Mouse (Mus musculus): Measurements from ENCODE around the gene 1810043G02Rik. TPM values are rescaled to one million over a fixed set of nuclear protein-coding genes. Genes with fewer than 3 reads are reported as not detected.

1810043G02Rik gene
- polyA plus RNA-seq, 1 experiment, result 22.2 TPM

- peaks cover 9% of the 10 kb centered on the region for H3K9me3 ChIP-seq
- TF ChIP-seq FLI1 (IDR thresholded peaks at IDR 0.05; ENCODE audit: low read length) (no peak), GATA1 (IDR thresholded peaks at IDR 0.05; ENCODE audit: borderline replicate concordance, low read length) (no peak)
- no peak overlapping the region for H3K4me3 ChIP-seq (replicated peaks)
- H3K36me3 ChIP-seq (replicated peaks; ENCODE audit: low read length), result no peaks in the 10 kb centered on the region
- peaks cover 47% of the 10 kb centered on the region for H3K4me1 ChIP-seq
- H3K27me3 ChIP-seq (replicated peaks), result peaks cover 51% of the 10 kb centered on the region
Observed at GRCm38 (mm10) chr10:77971709-77972553, 6.4 kb upstream of the 1810043G02Rik start.

GRCm38 (mm10) chr10:77974323-77974722 lies 4.0 kb upstream of the 1810043G02Rik start:
- no peak for TF ChIP-seq GATA1 (IDR thresholded peaks at IDR 0.05; ENCODE audit: borderline replicate concordance, low read length)
- no peak for TF ChIP-seq FLI1 (IDR thresholded peaks at IDR 0.05; ENCODE audit: low read length)
- peaks cover 9% of the 10 kb centered on the region for H3K9me3 ChIP-seq
- no peaks in the 10 kb centered on the region for H3K36me3 ChIP-seq (replicated peaks; ENCODE audit: low read length)
- H3K4me1 ChIP-seq, result peaks cover 55% of the 10 kb centered on the region
- H3K4me3 ChIP-seq (replicated peaks), result no peak overlapping the region
- peaks cover 30% of the 10 kb centered on the region for H3K27me3 ChIP-seq (replicated peaks)

- Histone ChIP-seq H3K27me3 (replicated peaks) (peaks cover 26% of the 10 kb centered on the region), H3K4me3 (replicated peaks) (peak overlapping the region; percentile 39), H3K36me3 (replicated peaks; ENCODE audit: low read length) (no peaks in the 10 kb centered on the region), H3K9me3 (peaks cover 9% of the 10 kb centered on the region), H3K4me1 (peaks cover 53% of the 10 kb centered on the region)
- TF ChIP-seq FLI1 (IDR thresholded peaks at IDR 0.05; ENCODE audit: low read length), result no peak
- no peak for TF ChIP-seq GATA1 (IDR thresholded peaks at IDR 0.05; ENCODE audit: borderline replicate concordance, low read length)
Observed at GRCm38 (mm10) chr10:77974811-77975210, 3.5 kb upstream of the 1810043G02Rik start.

- H3K4me3 ChIP-seq (replicated peaks), result no peak overlapping the region
- TF ChIP-seq FLI1 (IDR thresholded peaks at IDR 0.05; ENCODE audit: low read length) (no peak), GATA1 (IDR thresholded peaks at IDR 0.05; ENCODE audit: borderline replicate concordance, low read length) (no peak)
- peaks cover 7% of the 10 kb centered on the region for H3K36me3 ChIP-seq (replicated peaks; ENCODE audit: low read length)
- peaks cover 9% of the 10 kb centered on the region for H3K9me3 ChIP-seq
- peaks cover 23% of the 10 kb centered on the region for H3K27me3 ChIP-seq (replicated peaks)
- peaks cover 49% of the 10 kb centered on the region for H3K4me1 ChIP-seq
Observed at GRCm38 (mm10) chr10:77975653-77976052, 2.7 kb upstream of the 1810043G02Rik start.

GRCm38 (mm10) chr10:77976458-77977150 lies 1.7 kb upstream of the 1810043G02Rik start:
- H3K27me3 ChIP-seq (replicated peaks), result peaks cover 22% of the 10 kb centered on the region
- H3K4me3 ChIP-seq (replicated peaks), result no peak overlapping the region
- peaks cover 13% of the 10 kb centered on the region for H3K36me3 ChIP-seq (replicated peaks; ENCODE audit: low read length)
- H3K9me3 ChIP-seq, result peaks cover 9% of the 10 kb centered on the region
- no peak for TF ChIP-seq FLI1 (IDR thresholded peaks at IDR 0.05; ENCODE audit: low read length)
- TF ChIP-seq GATA1 (IDR thresholded peaks at IDR 0.05; ENCODE audit: borderline replicate concordance, low read length), result no peak
- peaks cover 39% of the 10 kb centered on the region for H3K4me1 ChIP-seq

- no peak for TF ChIP-seq GATA1 (IDR thresholded peaks at IDR 0.05; ENCODE audit: borderline replicate concordance, low read length)
- TF ChIP-seq FLI1 (IDR thresholded peaks at IDR 0.05; ENCODE audit: low read length), result no peak
- H3K36me3 ChIP-seq (replicated peaks; ENCODE audit: low read length), result peaks cover 60% of the 10 kb centered on the region
- H3K9me3 ChIP-seq, result no peaks in the 10 kb centered on the region
- H3K27me3 ChIP-seq (replicated peaks), result peaks cover 12% of the 10 kb centered on the region
- peaks cover 25% of the 10 kb centered on the region for H3K4me1 ChIP-seq
- peak overlapping the region; percentile 82 for H3K4me3 ChIP-seq (replicated peaks)
Observed at GRCm38 (mm10) chr10:77984660-77985059, 6.3 kb downstream of the 1810043G02Rik start.

- Histone ChIP-seq H3K27me3 (replicated peaks) (peaks cover 6% of the 10 kb centered on the region), H3K4me1 (peaks cover 20% of the 10 kb centered on the region), H3K9me3 (no peaks in the 10 kb centered on the region), H3K36me3 (replicated peaks; ENCODE audit: low read length) (peaks cover 64% of the 10 kb centered on the region), H3K4me3 (replicated peaks) (no peak overlapping the region)
- no peak for TF ChIP-seq GATA1 (IDR thresholded peaks at IDR 0.05; ENCODE audit: borderline replicate concordance, low read length)
- TF ChIP-seq FLI1 (IDR thresholded peaks at IDR 0.05; ENCODE audit: low read length), result no peak
Observed at GRCm38 (mm10) chr10:77985775-77986174, 7.5 kb downstream of the 1810043G02Rik start.

- TF ChIP-seq FLI1 (IDR thresholded peaks at IDR 0.05; ENCODE audit: low read length) (no peak), GATA1 (IDR thresholded peaks at IDR 0.05; ENCODE audit: borderline replicate concordance, low read length) (no peak)
- no peaks in the 10 kb centered on the region; the same call in 1 of the 2 replicates for H3K4me1 ChIP-seq
- no peaks in the 10 kb centered on the region for H3K9me3 ChIP-seq
- H3K36me3 ChIP-seq (replicated peaks; ENCODE audit: low read length), result peaks cover 100% of the 10 kb centered on the region
- H3K4me3 ChIP-seq (replicated peaks), result no peak overlapping the region
- H3K27me3 ChIP-seq (replicated peaks), result no peaks in the 10 kb centered on the region
Observed at GRCm38 (mm10) chr10:77995639-77996038, 17.3 kb downstream of the 1810043G02Rik start.

- H3K4me3 ChIP-seq (replicated peaks), result no peak overlapping the region
- no peaks in the 10 kb centered on the region for H3K9me3 ChIP-seq
- H3K36me3 ChIP-seq (replicated peaks; ENCODE audit: low read length), result peaks cover 96% of the 10 kb centered on the region
- peaks cover 15% of the 10 kb centered on the region for H3K4me1 ChIP-seq
- no peaks in the 10 kb centered on the region for H3K27me3 ChIP-seq (replicated peaks)
- TF ChIP-seq FLI1 (IDR thresholded peaks at IDR 0.05; ENCODE audit: low read length) (no peak), GATA1 (IDR thresholded peaks at IDR 0.05; ENCODE audit: borderline replicate concordance, low read length) (no peak)
Observed at GRCm38 (mm10) chr10:78000200-78000599, 21.9 kb downstream of the 1810043G02Rik start.

GRCm38 (mm10) chr10:78001796-78002195 lies 23.5 kb downstream of the 1810043G02Rik start:
- H3K4me3 ChIP-seq (replicated peaks), result no peak overlapping the region
- peaks cover 31% of the 10 kb centered on the region for H3K4me1 ChIP-seq
- no peaks in the 10 kb centered on the region for H3K9me3 ChIP-seq
- TF ChIP-seq GATA1 (IDR thresholded peaks at IDR 0.05; ENCODE audit: borderline replicate concordance, low read length) (no peak), FLI1 (IDR thresholded peaks at IDR 0.05; ENCODE audit: low read length) (no peak)
- H3K36me3 ChIP-seq (replicated peaks; ENCODE audit: low read length), result peaks cover 96% of the 10 kb centered on the region
- H3K27me3 ChIP-seq (replicated peaks), result no peaks in the 10 kb centered on the region
